Mouse (Mus musculus): ENCODE data around the gene Lilr4b. TPM values are rescaled to one million over a fixed set of nuclear protein-coding genes. Genes with fewer than 3 reads are reported as not detected.
"Not testable (repeated sequence)": the region's sequence is repeated elsewhere in the genome, so short reads cannot be mapped to it uniquely, and the experiment has no call there.

Lilr4b gene
- total RNA-seq (2017): 42.8 and 68.0 TPM in 2 replicates

DNA sequence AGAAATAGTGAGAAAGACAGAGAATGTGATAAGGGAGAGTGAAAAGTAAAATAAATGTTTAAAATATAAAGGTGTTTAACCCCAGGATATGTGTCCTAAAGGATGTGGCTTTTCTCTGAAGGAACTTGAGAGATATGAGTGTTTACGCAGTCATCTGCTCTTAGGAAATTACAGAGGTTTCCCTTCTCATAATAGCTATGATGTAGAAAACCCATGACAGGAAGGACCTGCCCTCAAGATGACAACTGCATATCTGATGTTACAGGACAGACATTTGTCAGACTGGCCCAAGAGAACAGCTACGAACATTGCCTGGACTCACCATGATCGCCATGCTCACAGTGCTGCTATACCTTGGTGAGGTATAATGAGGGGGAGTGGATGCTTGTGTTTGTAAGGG, at the start of gene Lilr4b, which contains the start of gene Gm49339:
Gene Lilr4b, plus strand, starts transcription at position 236 of the 400 bp plus-strand sequence.
Gene Gm49339, plus strand, starts transcription at position 216 of the 400 bp plus-strand sequence.
- ATAC-seq (replicated peaks in 1 of 2; ENCODE audit: insufficient read depth in 1 of 2, low FRiP score in 2 of 2, low TSS enrichment in 1 of 2, low read depth in 1 of 2, poor library complexity in 2 of 2, severe bottlenecking in 2 of 2): peak; percentile 80 to 95

DNA sequence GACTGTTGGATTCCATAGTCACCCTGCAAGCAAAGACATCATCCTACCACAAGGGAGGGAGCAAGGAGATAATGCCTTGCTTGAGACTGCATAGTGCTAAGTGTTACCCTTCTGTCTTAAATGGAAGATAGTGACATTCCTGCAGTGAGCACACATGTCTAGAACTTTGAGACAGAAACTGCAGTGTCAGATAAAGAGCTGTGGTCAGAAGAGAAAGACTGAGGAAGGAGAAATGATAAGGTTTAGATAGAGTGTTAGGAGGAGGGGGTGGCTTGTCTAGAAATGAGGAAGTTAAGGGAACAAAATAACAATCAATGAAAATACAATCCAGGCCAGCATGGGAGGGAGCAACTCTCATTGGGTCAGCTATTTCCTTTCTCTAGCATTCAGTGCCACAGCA, 47.5 kb upstream of the Lilr4b start:
- ATAC-seq (replicated peaks in 1 of 2; ENCODE audit: insufficient read depth in 1 of 2, low FRiP score in 2 of 2, low TSS enrichment in 1 of 2, low read depth in 1 of 2, poor library complexity in 2 of 2, severe bottlenecking in 2 of 2): peak; percentile 81 to 85

DNA sequence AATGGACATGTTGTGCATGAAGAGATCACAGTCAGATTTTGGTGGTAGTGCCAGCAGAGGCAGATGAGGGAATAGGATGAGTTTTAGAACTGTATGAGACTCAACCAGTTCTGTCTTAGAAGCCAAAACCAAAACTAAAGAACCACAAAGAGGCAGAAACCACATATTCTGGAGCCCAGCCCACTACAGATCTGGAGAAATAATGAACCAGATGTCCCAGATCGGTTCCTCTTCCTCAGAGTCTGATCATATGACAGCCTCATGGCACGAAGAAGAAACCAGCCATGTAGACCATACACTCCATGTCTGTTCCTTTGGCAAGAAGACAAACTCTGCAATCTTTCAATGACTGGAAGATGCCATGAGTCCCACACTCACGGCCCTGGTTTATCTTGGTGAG, 44.7 kb upstream of the Lilr4b start:
- peak; percentile 73 to 82 for ATAC-seq (replicated peaks in 1 of 2; ENCODE audit: insufficient read depth in 1 of 2, low FRiP score in 2 of 2, low TSS enrichment in 1 of 2, low read depth in 1 of 2, poor library complexity in 2 of 2, severe bottlenecking in 2 of 2)

DNA sequence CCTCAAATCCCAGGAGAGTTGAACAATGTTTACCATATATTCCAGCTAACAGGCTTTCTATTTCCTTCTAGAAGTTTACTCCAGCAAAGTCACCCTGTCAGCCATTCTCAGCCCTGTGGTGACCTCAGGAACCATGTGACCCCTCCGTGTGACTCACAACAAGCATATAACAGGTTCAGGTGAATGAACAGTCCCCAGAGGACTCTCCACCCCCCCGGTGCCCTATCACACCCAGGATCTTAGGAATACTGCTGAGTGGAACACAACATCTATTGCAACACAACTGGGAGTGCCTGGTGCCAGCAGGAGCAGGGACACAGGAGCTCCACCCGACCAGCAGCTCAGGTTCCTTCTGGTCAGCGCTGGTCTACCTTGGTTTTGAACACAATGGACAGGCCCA, 28.8 kb upstream of the Lilr4b start:
- no peak for ATAC-seq (replicated peaks in 1 of 2; ENCODE audit: insufficient read depth in 1 of 2, low FRiP score in 2 of 2, low TSS enrichment in 1 of 2, low read depth in 1 of 2, poor library complexity in 2 of 2, severe bottlenecking in 2 of 2)

DNA sequence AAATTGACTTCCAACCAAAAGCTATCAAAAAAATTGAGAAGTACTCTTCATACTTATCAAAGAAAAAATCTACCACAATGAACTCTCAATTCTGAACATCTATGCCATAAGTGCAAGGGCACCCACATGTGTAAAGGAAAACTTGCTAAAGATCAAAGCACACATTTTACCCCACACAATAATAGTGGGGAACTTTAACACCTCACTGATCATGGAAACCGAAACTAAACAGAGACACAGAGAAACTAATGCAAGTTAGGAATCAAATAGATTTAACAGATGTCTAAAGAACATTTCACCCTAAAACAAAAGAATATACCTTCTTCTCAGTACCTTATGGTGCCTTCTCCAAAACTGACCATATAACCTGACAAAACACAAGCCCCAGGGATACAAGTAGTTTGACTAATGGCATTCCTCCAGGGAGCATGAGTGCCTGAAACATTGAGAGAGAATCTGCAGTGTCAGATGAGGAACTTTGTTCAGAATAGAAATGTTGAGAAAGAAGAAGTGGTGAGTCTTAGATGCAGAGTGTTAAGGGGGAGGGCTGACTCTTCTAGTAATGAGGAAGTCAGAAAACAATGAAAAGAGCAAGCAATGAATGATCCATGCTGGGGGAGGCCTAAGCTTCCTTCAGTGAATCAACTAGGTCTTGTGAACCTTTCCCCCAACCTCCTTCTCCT, 26.7 kb upstream of the Lilr4b start:
- ATAC-seq (replicated peaks in 1 of 2; ENCODE audit: insufficient read depth in 1 of 2, low FRiP score in 2 of 2, low TSS enrichment in 1 of 2, low read depth in 1 of 2, poor library complexity in 2 of 2, severe bottlenecking in 2 of 2): peak; percentile 91 to 96

DNA sequence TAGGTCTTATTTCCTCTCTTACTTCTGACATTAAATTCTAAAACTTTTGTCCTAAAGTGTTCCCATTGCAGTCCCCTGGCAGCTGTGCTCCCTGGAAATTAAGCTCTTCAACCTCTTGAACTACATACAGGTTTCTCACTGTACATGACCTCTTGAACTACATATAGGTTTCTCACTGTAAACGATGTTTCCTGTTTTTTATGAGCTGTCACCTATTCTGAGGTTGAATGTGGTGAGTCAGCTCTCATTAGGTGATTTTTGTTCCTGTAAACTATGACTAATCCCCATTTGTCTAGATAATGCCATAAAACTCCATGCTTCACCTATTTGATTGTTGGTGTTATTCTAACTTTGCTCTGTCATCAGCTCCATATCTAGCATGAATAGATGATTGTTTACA, 26.1 kb upstream of the Lilr4b start:
- ATAC-seq (replicated peaks in 1 of 2; ENCODE audit: insufficient read depth in 1 of 2, low FRiP score in 2 of 2, low TSS enrichment in 1 of 2, low read depth in 1 of 2, poor library complexity in 2 of 2, severe bottlenecking in 2 of 2): peak; percentile 43 to 49; a peak in 2 of 4 replicates

DNA sequence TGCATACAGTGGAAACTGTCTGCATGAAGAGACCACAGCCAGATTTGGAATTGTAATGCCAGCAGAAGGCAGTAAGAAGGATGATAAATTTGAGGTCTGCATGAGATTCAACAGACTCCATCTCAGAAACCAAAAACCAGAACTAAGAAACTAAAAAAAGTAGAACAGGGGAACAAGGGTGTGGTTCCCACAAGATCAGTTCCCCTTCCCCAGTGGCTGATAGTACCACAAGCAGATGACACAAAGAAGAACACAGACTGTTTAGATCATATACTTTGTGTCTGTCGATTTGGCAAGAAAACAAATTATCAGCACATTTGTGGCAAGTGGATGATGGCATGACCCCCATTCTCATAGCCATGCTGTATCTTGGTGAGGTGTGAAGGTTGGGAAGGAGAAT, 24.7 kb upstream of the Lilr4b start:
- peak; percentile 35 to 50; a peak in 3 of 4 replicates for ATAC-seq (replicated peaks in 1 of 2; ENCODE audit: insufficient read depth in 1 of 2, low FRiP score in 2 of 2, low TSS enrichment in 1 of 2, low read depth in 1 of 2, poor library complexity in 2 of 2, severe bottlenecking in 2 of 2)

DNA sequence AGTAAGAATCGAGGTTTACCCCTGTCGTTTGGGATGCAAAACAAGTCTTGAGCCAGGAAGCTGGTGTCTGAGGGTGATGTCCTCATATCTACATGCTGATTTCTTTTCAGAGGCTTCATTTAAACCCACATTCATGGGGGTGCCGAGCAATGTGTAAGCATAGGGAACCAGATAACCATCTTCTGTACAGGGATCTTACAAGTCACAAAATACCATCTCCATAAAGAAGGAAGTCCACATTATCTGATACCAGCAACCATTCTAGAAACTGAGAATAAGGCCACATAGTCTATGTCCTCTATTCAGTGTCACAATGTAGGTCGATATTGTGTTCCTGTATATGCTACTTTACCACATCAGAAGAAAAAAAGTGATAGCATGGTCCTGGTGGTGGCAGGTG, 24.1 kb upstream of the Lilr4b start:
- ATAC-seq (replicated peaks in 1 of 2; ENCODE audit: insufficient read depth in 1 of 2, low FRiP score in 2 of 2, low TSS enrichment in 1 of 2, low read depth in 1 of 2, poor library complexity in 2 of 2, severe bottlenecking in 2 of 2): no peak

DNA sequence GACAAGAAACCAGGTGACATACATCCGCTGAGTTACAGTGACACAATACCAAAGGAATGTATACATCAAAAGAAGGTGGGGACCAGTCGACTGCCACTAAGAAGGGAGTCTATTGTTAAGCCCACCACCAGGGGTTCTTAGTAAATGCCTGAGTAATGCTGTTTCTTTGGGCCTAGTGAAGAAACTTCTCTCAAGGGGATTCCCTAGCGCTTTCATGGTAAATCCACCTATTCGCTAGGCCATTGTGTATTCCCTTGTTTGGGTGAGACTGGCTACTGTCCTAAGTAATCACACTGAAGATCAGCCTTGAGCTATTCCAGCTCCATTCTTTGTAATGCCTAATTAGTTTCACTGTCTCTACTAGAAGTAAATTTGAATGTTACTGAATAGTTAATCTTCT, 16.6 kb upstream of the Lilr4b start:
- not testable (repeated sequence) for ATAC-seq (replicated peaks in 1 of 2; ENCODE audit: insufficient read depth in 1 of 2, low FRiP score in 2 of 2, low TSS enrichment in 1 of 2, low read depth in 1 of 2, poor library complexity in 2 of 2, severe bottlenecking in 2 of 2)

DNA sequence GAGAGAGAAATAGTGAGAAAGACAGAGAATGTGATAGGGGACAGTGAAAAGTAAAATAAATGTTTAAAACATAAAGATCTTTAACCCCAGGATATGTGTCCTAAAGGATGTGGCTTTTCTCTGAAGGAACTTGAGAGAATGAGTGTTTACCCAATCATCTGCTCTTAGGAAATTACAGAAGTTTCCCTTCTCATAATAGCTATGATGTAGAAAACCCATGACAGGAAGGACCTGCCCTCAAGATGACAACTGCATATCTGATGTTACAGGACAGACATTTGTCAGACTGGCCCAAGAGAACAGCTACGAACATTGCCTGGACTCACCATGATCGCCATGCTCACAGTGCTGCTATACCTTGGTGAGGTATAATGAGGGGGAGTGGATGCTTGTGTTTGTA, 10.3 kb downstream of the Lilr4b start, which contains the start of gene Lilrb4a:
Gene Lilrb4a, plus strand, starts transcription at position 266 of the 400 bp plus-strand sequence.
- peak; percentile 86 to 88 for ATAC-seq (replicated peaks in 1 of 2; ENCODE audit: insufficient read depth in 1 of 2, low FRiP score in 2 of 2, low TSS enrichment in 1 of 2, low read depth in 1 of 2, poor library complexity in 2 of 2, severe bottlenecking in 2 of 2)

DNA sequence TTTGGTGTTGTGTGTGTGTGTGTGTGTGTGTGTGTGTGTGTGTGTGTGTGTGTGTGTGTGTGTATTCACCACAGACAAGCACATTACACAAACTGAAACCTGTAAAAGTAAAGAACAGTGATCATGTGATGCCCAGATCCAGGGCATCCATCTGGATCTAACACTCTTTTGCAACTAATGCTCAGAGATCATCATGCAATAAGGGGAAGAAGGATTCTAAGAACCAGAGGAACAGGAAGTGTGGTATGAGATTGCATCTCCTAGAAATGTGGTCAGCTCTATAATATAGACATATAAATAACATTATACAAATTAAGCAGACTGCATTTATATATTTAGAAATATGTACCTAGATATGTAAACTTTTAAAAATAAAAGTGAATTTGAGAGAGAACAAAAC, 39.6 kb downstream of the Lilr4b start:
- peak; percentile 72 to 75; a peak in 3 of 4 replicates for ATAC-seq (replicated peaks in 1 of 2; ENCODE audit: insufficient read depth in 1 of 2, low FRiP score in 2 of 2, low TSS enrichment in 1 of 2, low read depth in 1 of 2, poor library complexity in 2 of 2, severe bottlenecking in 2 of 2)

DNA sequence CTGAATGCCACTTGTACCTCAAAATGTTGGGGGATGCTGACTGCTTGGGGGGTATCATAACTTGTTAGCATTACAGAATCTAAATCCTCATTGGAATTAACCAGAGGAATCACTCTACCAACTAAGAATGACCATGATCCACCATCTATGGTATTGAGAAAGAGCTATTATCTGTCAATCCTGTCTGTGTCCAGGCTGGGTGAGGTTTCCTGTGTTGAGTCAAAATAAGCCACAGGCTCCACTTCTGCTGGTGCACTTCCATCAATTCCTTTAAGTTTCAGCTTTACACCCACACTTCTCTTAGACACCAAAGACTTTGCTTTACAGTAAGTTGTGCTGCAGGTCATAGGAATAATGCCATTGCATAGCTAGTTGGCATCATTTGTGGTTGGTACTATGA, 41.0 kb downstream of the Lilr4b start:
- peak in 1 of 2 experiments; percentile 51; a peak in 2 of 4 replicates for ATAC-seq (replicated peaks in 1 of 2; ENCODE audit: insufficient read depth in 1 of 2, low FRiP score in 2 of 2, low TSS enrichment in 1 of 2, low read depth in 1 of 2, poor library complexity in 2 of 2, severe bottlenecking in 2 of 2)

DNA sequence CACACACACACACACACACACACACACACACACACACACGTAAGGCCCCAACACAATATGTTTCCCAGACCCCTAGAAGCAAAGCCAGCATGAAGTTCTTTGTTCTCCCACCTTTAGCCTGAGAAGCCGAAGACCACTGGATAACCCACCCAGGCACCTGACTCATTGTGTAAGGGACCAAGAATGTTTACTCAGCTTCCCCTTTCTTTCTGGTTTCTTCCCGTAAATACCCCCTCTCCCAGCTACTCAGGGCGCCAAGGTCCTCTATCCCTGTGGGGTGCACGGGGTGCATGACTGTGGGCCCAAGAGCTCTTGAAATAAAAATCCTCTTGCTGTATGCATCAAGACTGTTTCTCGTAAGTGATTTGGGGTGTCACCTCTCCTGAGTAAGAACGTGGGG, 45.7 kb downstream of the Lilr4b start:
- ATAC-seq (replicated peaks in 1 of 2; ENCODE audit: insufficient read depth in 1 of 2, low FRiP score in 2 of 2, low TSS enrichment in 1 of 2, low read depth in 1 of 2, poor library complexity in 2 of 2, severe bottlenecking in 2 of 2): peak; percentile 54 to 57; a peak in 3 of 4 replicates

DNA sequence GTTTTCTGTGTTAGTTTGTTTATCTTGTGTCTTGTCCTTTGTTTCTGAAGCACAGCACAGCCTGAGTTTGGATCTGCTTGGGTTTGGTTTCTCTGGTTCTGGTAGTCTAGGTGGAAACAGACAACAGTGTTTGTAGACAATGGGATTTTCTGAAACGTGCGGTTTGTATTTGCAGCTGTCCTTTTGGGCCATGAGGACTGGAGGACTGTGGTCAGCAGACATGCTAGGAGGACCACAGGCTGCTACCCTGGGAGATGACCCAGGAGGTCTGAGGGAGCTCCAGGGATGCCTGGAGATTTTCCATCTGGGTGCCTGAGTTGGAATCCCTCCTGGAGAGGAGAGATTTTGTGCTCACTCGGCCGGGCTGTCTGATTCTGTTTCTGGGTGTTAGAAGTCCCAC, 46.2 kb downstream of the Lilr4b start:
- ATAC-seq (replicated peaks in 1 of 2; ENCODE audit: insufficient read depth in 1 of 2, low FRiP score in 2 of 2, low TSS enrichment in 1 of 2, low read depth in 1 of 2, poor library complexity in 2 of 2, severe bottlenecking in 2 of 2): no peak

DNA sequence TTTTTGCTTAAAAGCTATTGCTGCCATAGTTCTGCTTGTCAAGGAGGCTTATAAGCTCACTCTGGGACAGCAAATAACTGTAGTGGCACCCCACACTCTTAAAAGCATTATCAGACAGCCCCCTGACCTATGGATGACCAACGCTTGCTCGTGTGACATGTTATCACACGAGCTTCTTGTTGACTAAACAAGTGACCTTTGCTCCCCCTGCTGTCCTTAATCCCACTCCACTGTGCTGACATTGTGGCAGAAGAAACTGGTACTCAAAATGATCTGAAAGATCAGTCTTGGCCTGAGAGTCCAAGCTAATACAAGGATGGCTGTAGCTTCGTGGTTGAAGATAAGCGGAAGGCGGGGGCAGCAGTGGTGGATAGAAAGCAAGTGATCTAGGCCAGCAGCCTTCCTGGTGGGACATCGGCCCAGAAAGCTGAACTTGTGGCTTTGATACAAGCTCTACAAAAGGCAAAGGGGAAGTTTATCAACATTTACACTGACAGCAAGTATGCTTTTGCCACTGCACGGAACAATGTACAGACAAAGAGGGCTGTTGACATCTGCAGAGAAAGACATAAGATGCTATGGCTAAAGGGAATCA, 48.5 kb downstream of the Lilr4b start:
- peak; percentile 63 to 64 for ATAC-seq (replicated peaks in 1 of 2; ENCODE audit: insufficient read depth in 1 of 2, low FRiP score in 2 of 2, low TSS enrichment in 1 of 2, low read depth in 1 of 2, poor library complexity in 2 of 2, severe bottlenecking in 2 of 2)

DNA sequence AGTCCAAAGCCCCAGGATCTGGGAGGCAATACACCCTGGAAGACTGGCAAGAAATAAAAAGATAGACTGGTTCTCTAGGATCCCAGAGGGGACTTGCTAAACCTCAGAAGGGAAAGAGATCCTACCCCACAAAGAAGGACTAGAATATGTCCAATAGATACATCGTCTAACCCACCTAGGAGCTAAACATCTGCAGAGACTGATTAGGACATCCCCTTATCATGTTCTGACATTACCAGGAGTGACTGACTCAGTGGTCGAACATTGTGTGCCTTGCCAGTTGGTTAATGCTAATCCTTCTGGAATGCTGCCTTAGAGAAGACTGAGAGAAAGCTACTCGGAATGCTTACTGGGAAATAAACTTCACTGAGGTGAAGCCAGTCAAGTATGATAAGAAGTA, 49.1 kb downstream of the Lilr4b start:
- ATAC-seq (replicated peaks in 1 of 2; ENCODE audit: insufficient read depth in 1 of 2, low FRiP score in 2 of 2, low TSS enrichment in 1 of 2, low read depth in 1 of 2, poor library complexity in 2 of 2, severe bottlenecking in 2 of 2): 0 out of 4 replicates have a peak, but pooled peaks of 1 of the 2 experiments have one; percentile 27

DNA sequence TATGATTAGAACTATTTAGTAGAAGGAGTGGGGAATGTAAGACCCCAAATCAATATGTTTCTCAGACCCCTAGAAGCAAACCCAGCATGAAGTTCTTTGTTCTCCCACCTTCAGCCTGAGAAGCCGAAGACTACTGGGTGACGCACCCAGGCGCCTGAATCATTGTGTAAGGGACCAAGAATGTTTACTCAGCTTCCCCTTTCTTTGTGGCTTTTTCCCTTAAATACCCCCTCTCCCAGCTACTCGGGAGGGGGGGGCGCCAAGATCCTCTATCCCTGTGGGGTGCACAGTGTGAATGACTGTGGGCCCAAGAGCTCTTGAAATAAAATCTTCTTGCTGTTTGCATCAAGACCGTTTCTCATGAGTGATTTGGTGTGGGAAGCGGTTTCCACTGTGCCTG, 50.4 kb downstream of the Lilr4b start:
- ATAC-seq (replicated peaks in 1 of 2; ENCODE audit: insufficient read depth in 1 of 2, low FRiP score in 2 of 2, low TSS enrichment in 1 of 2, low read depth in 1 of 2, poor library complexity in 2 of 2, severe bottlenecking in 2 of 2): peak; percentile 37 to 56; a peak in 3 of 4 replicates

All from hematopoietic stem cell, adult 5-6 weeks (primary cell).